Mouse (Mus musculus): Measurements from ENCODE around the gene Sycp2l. TPM values are rescaled to one million over a fixed set of nuclear protein-coding genes. Genes with fewer than 3 reads are reported as not detected.

Gene Sycp2l
- not detected in 4 replicates for total RNA-seq (2023)

GRCm38 (mm10) chr13:41113940-41114339 lies at the start of gene Sycp2l:
Sycp2l (plus strand) TSS chr13:41114307.

GRCm38 (mm10) chr13:41079421-41079780 lies 34.7 kb upstream of the Sycp2l start, which contains the start of gene Mak:
Mak (minus strand) TSS chr13:41079706.

GRCm38 (mm10) chr13:41110935-41111334 lies 3.2 kb upstream of the Sycp2l start, which contains the start of gene Gcm2:
Gcm2 (minus strand) TSS chr13:41111035.

GRCm38 (mm10) chr13:41220304-41220834 lies 106.3 kb downstream of the Sycp2l start, which contains the start of gene Elovl2:
Elovl2 (minus strand) TSS chr13:41220405.

Other genes with a start within 250 kb of the Sycp2l start
- 65.8 to 70.2 TPM (median 67.6 TPM) in 4 replicates for gene Pak1ip1, start 113.3 kb upstream of the Sycp2l start, total RNA-seq (2023)
- 31.1 to 32.9 TPM (median 31.7 TPM) in 4 replicates for gene Tmem14c, start 98.0 kb upstream of the Sycp2l start, total RNA-seq (2023)
- gene Mak, start 34.6 kb upstream of the Sycp2l start, total RNA-seq (2023), result not detected in 4 replicates
- 0.27 TPM in 1 of 4 replicates, not detected in the others for gene Gcm2, start 3.3 kb upstream of the Sycp2l start, total RNA-seq (2023)
- not detected in 4 replicates for gene Elovl2, start 106.1 kb downstream of the Sycp2l start, total RNA-seq (2023)
- gene Smim13, start 135.5 kb downstream of the Sycp2l start, total RNA-seq (2023), result 3.6 to 5.4 TPM (median 4.3 TPM) in 4 replicates
- not detected in 4 replicates for gene Gm17364, start 159.7 kb downstream of the Sycp2l start, total RNA-seq (2023)